Mouse (Mus musculus): ENCODE measurements at regions not wholly inside any gene's neighbourhood (a gene's known extent, or its start where the extent isn't known, plus 50 kb on each side); places are given as distances from the start of the nearest gene placed in this dataset.

DNA sequence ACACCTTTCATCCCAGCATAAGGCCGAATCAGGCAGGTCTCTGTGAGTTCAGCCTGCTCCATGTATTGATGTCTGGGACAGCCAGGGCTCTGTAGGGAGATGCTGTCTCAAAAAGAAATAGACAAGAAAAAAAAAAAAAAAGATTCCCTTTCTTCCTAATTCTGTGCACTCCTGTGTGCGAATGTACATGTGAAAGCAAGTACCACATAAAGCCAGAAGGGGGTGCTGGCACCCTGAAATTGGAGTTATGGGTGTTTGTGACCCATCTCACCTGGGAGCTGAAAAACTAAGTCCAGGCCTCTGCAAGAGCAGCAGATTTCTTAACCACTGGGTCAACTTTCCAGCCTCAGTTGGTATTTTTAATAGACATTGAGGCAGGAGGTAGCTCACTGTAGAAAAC lies 280.6 kb upstream of the Zdhhc25 start:
- Histone ChIP-seq H3K27ac (ENCODE audit: insufficient read depth, low read depth, low read length) (no peak overlapping the region), H3K4me1 (ENCODE audit: control insufficient read depth, insufficient read depth, low read length) (no peaks in the 10 kb centered on the region), H3K4me3 (ENCODE audit: insufficient read depth, low read length) (no peak overlapping the region)
- TF ChIP-seq CTCF (IDR thresholded peaks at IDR 0.05; ENCODE audit: low read depth, low read length), result 0 out of 2 replicates have a peak, but pooled peaks have one; percentile 15
- TF ChIP-seq POLR2A (IDR thresholded peaks at IDR 0.05; ENCODE audit: borderline replicate concordance, low read depth, low read length), result no peak

DNA sequence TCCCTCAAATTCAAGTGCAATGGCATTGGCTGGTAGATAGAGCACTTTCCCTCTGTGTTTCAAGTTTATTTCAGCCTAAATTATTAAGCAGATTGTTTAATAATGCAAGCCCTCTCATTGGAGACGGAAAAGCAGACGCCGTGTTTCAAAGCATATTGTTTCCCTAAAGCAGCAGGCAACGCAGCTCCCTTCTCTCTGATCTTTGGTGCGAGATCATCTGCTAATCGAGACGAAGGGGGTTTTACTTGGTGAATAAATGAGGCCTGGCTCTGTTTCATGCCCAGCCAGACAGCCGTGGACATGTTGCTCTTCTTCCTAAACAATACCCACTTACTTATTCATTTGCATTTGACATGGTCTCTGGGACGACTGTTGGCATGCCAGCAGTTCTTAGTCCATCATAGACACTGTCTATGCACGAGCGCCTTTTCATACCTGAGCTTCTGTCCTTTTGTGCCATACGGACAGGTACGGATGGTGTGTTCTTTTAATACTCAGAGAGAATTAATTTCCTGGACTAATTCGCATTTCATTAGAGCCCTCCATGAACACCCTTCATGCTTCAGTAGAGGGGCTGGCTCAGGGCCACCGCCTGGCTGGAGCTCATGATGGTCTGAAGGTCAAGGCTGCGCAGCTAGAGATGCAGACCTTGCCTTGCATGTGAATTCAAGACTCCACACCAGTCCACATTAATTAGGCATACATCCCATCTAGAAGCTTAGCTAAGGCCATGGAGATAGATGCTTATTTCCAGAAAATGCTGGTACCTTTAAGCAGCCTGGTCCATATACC lies 276.3 kb upstream of the Zdhhc25 start:
- TF ChIP-seq POLR2A (IDR thresholded peaks at IDR 0.05; ENCODE audit: borderline replicate concordance, low read depth, low read length), result no peak
- no peak for TF ChIP-seq CTCF (IDR thresholded peaks at IDR 0.05; ENCODE audit: low read depth, low read length)
- no peak overlapping the region for H3K27ac ChIP-seq (ENCODE audit: insufficient read depth, low read depth, low read length)
- H3K4me1 ChIP-seq (ENCODE audit: control insufficient read depth, insufficient read depth, low read length), result no peaks in the 10 kb centered on the region
- no peak overlapping the region for H3K4me3 ChIP-seq (ENCODE audit: insufficient read depth, low read length)

DNA sequence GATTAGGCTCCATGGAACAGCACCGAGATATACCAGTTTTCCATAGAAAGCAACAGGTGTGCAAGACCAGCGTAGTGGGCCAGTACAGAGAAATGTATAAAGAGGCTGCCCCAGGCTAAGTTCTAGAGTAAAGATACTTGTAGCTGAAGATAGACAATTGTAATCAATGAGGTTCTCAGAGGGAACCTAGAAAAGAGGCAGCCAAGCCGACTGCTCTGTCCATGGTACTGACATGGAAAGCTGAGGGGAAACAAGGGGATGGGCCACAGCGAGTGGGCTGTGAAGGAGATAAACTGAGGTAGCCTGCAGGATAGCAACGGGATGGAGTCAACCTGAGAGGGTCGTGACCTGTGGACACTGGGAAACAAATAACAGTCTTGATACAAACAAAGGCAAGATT lies 275.0 kb upstream of the Zdhhc25 start:
- TF ChIP-seq CTCF (IDR thresholded peaks at IDR 0.05; ENCODE audit: low read depth, low read length) (no peak), POLR2A (IDR thresholded peaks at IDR 0.05; ENCODE audit: borderline replicate concordance, low read depth, low read length) (no peak)
- H3K27ac ChIP-seq (ENCODE audit: insufficient read depth, low read depth, low read length), result no peak overlapping the region
- H3K4me1 ChIP-seq (ENCODE audit: control insufficient read depth, insufficient read depth, low read length), result no peaks in the 10 kb centered on the region
- no peak overlapping the region for H3K4me3 ChIP-seq (ENCODE audit: insufficient read depth, low read length)

DNA sequence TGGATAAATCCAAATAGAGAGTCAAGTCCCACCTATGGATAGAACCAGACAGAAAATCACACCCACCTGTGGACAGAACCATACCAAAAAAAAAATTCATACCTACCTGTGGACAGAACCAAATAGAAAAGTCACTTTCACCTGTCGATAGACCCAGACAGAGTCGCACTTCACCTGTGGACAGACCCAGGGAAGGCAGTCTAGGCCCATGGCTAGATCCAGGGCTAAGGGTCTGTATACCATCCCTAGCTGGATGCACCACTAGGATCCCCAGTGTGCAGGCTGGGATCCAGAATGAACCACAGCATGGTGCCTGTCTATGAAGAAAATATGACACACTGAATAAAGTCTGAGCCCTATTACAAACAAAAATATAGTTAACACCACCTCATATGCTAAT lies 246.9 kb upstream of the Zdhhc25 start:
- no peak for TF ChIP-seq POLR2A (IDR thresholded peaks at IDR 0.05; ENCODE audit: borderline replicate concordance, low read depth, low read length)
- no peak for TF ChIP-seq CTCF (IDR thresholded peaks at IDR 0.05; ENCODE audit: low read depth, low read length)
- no peaks in the 10 kb centered on the region for H3K4me1 ChIP-seq (ENCODE audit: control insufficient read depth, insufficient read depth, low read length)
- no peak overlapping the region for H3K4me3 ChIP-seq (ENCODE audit: insufficient read depth, low read length)
- no peak overlapping the region for H3K27ac ChIP-seq (ENCODE audit: insufficient read depth, low read depth, low read length)

DNA sequence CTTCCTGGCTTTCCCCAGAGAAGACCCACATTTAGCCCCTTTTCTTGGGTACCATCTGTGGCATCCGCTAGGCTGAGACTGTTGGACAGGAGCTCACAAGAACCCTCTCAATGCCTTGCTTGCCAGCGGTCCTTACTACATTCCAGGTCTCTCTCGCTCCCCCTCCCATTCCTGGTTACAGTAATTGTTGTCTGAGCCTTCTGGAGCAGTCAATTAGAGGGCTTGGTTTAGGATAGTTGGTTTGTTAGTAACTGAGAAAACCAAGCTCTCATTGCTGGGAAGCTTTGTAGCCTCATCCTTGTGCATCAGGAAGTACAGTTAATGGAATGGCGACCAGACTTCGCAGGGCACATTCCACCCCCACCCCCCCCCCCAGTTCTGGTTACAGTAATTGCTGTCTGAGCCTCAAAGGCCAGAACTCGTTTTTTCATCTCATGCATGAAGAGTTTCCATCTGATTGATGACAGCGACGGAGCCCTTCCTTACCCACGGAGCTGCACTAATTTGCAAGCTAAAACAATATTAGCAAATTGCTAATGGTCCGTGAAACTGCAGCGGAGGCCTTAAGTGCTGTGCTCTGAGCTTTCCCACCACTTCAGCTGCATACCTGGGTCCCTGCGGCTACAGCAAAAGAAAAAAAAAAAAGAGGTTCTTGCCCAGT lies 239.6 kb upstream of the Zdhhc25 start:
- H3K4me3 ChIP-seq (ENCODE audit: insufficient read depth, low read length), result no peak overlapping the region
- H3K4me1 ChIP-seq (ENCODE audit: control insufficient read depth, insufficient read depth, low read length), result no peaks in the 10 kb centered on the region
- TF ChIP-seq CTCF (IDR thresholded peaks at IDR 0.05; ENCODE audit: low read depth, low read length) (no peak), POLR2A (IDR thresholded peaks at IDR 0.05; ENCODE audit: borderline replicate concordance, low read depth, low read length) (no peak)
- H3K27ac ChIP-seq (ENCODE audit: insufficient read depth, low read depth, low read length), result no peak overlapping the region

DNA sequence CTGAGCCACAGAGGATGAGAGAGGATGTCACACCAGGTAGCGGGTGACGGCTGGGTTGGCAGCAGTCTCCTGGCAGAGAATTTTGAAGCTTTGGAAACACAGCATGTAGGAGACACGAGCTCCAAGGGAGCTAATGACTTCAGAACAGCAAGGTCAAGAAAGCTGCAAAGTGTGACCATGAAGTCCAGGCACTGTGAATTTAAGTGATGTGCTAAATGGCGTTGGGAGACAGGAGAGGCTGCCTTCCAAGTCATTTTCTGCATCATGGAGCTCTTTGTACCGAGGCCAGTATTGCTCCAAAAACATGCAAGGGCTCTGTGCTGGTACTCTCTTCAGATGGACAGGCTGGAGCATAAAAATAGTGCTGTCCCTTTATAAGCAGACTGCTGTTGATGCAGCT lies 238.8 kb upstream of the Zdhhc25 start:
- no peaks in the 10 kb centered on the region for H3K4me1 ChIP-seq (ENCODE audit: control insufficient read depth, insufficient read depth, low read length)
- no peak overlapping the region for H3K27ac ChIP-seq (ENCODE audit: insufficient read depth, low read depth, low read length)
- H3K4me3 ChIP-seq (ENCODE audit: insufficient read depth, low read length), result no peak overlapping the region
- TF ChIP-seq POLR2A (IDR thresholded peaks at IDR 0.05; ENCODE audit: borderline replicate concordance, low read depth, low read length), result no peak
- TF ChIP-seq CTCF (IDR thresholded peaks at IDR 0.05; ENCODE audit: low read depth, low read length), result no peak

DNA sequence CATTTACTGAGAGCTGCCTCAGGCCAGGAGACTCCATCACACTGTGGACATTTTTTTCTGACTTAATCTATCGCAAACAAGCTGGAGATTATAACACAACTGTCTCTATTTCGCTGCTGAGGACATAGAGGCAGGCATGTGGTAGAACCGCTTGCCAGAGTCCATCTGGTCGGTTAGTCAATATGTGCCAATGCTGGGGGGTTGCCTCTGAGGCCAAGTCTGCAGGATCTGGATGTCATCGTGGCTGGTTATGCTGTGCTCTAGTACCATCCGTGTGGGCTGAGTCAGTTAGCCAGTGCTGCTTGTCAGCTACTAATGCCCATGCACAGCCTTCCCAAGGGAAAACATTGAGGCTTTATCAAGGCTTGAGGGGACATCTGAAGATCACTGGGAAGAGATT lies 237.1 kb upstream of the Zdhhc25 start:
- no peak overlapping the region for H3K27ac ChIP-seq (ENCODE audit: insufficient read depth, low read depth, low read length)
- no peak for TF ChIP-seq POLR2A (IDR thresholded peaks at IDR 0.05; ENCODE audit: borderline replicate concordance, low read depth, low read length)
- TF ChIP-seq CTCF (IDR thresholded peaks at IDR 0.05; ENCODE audit: low read depth, low read length), result no peak
- H3K4me3 ChIP-seq (ENCODE audit: insufficient read depth, low read length), result no peak overlapping the region
- H3K4me1 ChIP-seq (ENCODE audit: control insufficient read depth, insufficient read depth, low read length), result no peaks in the 10 kb centered on the region

DNA sequence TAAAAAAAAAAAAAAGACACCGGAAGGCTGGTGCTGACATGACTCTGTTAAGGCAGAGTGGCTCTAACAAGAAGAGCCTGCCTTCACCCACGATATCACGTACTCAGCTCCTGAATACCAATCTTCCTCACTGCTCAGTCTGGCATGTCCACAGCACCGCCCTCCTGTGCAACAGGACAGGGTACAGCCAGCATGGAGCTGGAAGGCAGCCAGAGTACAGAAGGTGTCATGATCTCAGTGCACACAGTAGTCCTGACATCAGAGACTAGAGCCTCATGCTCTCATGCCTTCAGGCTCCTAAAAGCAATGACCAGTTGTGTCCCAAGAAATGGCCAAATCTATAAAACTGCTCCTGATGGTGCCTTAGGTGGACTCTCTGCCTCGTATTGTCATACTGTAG lies 229.7 kb upstream of the Zdhhc25 start:
- no peaks in the 10 kb centered on the region for H3K4me1 ChIP-seq (ENCODE audit: control insufficient read depth, insufficient read depth, low read length)
- H3K27ac ChIP-seq (ENCODE audit: insufficient read depth, low read depth, low read length), result no peak overlapping the region
- TF ChIP-seq POLR2A (IDR thresholded peaks at IDR 0.05; ENCODE audit: borderline replicate concordance, low read depth, low read length) (no peak), CTCF (IDR thresholded peaks at IDR 0.05; ENCODE audit: low read depth, low read length) (no peak)
- H3K4me3 ChIP-seq (ENCODE audit: insufficient read depth, low read length), result no peak overlapping the region

DNA sequence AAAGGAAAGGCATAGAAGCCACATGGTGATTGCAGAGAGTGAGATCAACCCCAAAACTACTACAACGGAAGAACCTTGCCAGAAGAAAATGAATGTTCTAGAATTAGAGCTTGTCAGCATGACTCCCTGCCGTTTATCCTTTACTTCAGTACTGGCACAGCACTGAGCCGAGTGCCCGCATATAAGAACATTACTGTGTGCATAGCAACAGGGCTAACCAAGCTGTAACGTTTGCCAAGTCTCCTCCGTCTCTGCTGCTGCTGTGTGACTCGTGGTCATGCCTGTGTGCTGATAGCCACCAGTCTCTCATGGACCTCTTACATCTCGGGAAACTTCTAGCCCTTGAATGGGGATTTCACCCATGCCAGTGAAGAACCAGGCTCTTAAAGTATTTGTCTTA lies 228.1 kb upstream of the Zdhhc25 start:
- no peak for TF ChIP-seq POLR2A (IDR thresholded peaks at IDR 0.05; ENCODE audit: borderline replicate concordance, low read depth, low read length)
- TF ChIP-seq CTCF (IDR thresholded peaks at IDR 0.05; ENCODE audit: low read depth, low read length), result no peak
- Histone ChIP-seq H3K4me1 (ENCODE audit: control insufficient read depth, insufficient read depth, low read length) (no peaks in the 10 kb centered on the region), H3K27ac (ENCODE audit: insufficient read depth, low read depth, low read length) (no peak overlapping the region), H3K4me3 (ENCODE audit: insufficient read depth, low read length) (no peak overlapping the region)

DNA sequence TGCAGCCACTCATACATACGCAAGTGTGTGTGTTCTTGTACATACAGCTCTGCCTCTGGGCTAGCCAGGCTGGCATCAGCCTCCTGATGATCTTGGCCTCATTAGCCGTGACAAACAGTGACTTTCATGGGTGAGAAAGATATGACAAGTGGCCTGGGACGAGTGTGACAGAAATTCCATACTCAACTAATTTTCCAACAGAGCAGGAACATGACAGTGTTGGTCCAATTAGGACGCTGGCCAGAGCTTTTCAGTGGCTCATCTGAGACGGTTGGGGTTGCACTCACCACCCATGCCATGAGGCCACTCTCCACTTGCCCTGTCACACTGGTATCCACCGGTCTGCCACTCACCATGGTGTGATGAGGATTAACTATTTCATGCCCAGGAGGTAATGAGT lies 226.2 kb upstream of the Zdhhc25 start:
- Histone ChIP-seq H3K4me3 (ENCODE audit: insufficient read depth, low read length) (no peak overlapping the region), H3K27ac (ENCODE audit: insufficient read depth, low read depth, low read length) (no peak overlapping the region), H3K4me1 (ENCODE audit: control insufficient read depth, insufficient read depth, low read length) (no peaks in the 10 kb centered on the region)
- TF ChIP-seq POLR2A (IDR thresholded peaks at IDR 0.05; ENCODE audit: borderline replicate concordance, low read depth, low read length) (no peak), CTCF (IDR thresholded peaks at IDR 0.05; ENCODE audit: low read depth, low read length) (no peak)

All from bone marrow macrophage, adult 2 months (primary cell).